Mouse (Mus musculus): ENCODE measurements around the gene Bcl9l.

GRCm38 (mm10) chr9:44495810-44496344 is 13.3 kb downstream of the Bcl9l start:
- TF ChIP-seq CTCF (IDR thresholded peaks at IDR 0.05) (no peak), EP300 (IDR thresholded peaks at IDR 0.05) (no peak)
